Mouse (Mus musculus) olfactory bulb, adult 2 months (tissue): Measurements from ENCODE around the gene Setd2.

Experiments
- CTCF ChIP-seq: fragments of 200-500 bp; IDR thresholded peaks from 2 replicates; pipeline ENCODE4 v1.5.1; 2012; ENCODE audit warnings: low read depth, mild to moderate bottlenecking, low read length, moderate library complexity; ENCODE audit not compliant: insufficient read depth
- POLR2A ChIP-seq: fragments of 200-500 bp; IDR thresholded peaks from 2 replicates; pipeline ENCODE4 v1.6.1; 2012; ENCODE audit warnings: mild to moderate bottlenecking, low read depth, low read length, moderate library complexity; ENCODE audit not compliant: insufficient read depth

DNA sequence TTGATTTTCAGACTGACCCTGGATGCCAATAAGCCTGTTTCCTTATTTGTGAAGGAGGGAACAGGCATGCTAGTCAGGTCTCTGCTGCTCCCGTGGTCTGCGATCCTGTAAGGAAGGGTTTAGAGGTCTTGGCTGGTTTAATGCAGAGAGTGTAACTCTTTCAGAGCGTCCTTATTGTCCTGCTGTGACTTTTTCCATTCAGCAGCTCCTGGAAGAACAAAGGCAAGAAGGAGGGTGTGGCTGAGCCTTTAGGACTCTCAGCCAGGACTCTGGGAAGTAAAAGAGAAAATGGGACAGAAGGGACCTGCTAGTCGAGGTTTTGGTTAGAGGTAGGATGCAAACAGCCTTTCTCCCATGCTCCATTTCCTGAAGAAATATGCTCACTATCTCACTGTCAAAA lies 43.6 kb upstream of the Setd2 start:
- no peak for TF ChIP-seq CTCF
- no peak for TF ChIP-seq POLR2A
